Mouse (Mus musculus) retina, postnatal 7 days (tissue): ENCODE measurements around the gene Camkv.

Source experiments
- DNase-seq: peaks from one replicate; pipeline ENCODE4 v3.0.0-alpha.2; 2012; ENCODE audit warnings: low read depth, low spot score

Gene Camkv

DNA sequence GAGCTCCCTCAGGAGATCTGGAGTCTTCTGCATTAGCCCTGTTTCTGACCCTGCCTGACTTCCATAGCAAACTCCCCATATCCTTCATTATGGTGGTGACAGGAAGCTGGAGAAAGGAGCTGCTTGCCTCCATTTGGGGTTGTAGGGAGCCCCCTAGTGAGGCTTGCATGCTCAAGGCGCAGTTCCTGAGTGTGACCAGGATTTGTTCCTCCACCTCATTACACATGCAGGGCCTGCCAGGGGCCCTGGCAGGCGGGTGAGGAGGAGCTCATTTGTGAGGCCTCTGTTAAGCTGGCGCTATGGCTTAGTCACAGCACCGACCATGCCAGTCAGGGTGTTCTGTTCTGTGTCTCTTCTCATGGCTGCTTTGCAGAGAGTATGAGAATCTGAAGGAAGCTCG is 26.4 kb downstream of the Camkv start:
- no peak for DNase-seq

DNA sequence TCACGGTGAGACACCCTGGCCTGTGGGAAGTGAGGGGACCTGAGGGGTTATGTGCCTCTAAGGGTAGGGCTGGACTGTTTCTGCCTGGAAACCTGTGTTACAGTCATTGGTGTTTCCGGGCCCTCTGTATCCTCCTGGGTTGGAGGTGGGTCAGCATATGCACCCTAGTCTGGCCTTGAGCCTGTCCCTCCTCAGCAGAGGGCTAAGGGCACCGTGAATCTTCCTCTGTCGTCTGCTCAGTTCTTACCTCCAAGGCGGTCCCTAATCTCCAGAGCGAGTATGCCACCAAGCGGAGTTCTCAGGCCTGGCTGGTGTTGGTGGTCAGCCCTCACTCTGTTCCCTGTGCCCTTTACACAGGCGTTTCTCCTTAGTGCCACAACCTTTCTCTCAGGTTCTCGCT is 27.4 kb downstream of the Camkv start:
- no peak for DNase-seq

DNA sequence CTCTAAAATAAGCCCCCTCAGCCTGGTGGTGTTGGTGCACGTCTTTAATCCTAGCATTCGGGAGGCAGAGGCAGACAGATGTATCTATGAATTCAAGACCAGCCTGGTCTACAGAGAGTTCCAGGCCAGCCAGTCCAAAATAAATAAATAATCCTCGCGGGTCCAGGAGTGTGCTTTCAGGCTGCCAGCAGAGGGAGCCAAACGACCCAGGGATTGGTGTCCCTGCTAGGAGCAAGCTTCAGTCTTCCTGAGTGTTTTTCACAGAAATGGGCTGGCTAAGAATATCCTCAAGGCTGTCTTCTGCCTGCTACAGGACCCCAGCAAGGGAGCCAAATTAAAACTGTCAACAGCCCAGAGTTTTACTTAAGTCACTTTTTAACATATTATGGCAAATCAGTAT is 28.2 kb downstream of the Camkv start:
- DNase-seq, result peak; percentile 75

DNA sequence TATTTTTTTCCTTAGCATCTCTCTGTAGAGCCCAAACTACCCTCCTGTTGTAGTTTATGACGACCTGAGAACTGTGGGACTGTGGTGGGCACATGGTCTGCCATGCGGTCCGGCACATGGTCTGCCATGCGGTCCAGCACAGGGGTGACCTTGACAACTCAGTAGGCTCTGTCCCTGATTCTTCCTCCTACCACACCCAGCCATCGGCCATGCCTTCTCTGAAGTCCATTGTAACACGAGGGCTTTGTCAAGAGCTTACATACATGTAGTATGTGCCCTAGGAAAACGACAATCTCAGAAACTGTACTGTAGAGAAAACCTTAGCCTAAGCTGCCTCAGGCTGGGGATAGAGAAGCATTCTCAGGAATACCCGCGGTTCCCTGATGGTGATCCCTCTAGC is 29.2 kb downstream of the Camkv start:
- DNase-seq, result no peak

DNA sequence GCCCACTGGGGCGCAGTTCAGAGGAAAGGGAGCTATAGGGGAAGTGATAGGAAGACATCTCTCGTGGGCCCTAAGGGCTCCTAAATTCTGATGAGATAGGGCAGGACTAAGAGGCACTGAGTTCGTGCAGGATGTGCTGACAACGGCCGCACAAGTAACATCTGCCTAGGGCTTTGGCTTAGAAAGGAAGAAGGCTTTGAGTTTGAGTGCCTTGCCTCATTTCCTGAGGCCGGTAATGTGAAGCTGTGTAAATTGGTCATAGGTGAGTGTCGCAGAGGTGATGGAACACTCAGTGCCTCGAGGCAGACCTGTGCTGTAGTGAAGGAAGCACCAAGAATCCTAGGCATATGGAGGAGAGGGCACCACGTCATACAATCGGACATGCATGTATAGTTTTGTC is 31.2 kb downstream of the Camkv start:
- no peak for DNase-seq

DNA sequence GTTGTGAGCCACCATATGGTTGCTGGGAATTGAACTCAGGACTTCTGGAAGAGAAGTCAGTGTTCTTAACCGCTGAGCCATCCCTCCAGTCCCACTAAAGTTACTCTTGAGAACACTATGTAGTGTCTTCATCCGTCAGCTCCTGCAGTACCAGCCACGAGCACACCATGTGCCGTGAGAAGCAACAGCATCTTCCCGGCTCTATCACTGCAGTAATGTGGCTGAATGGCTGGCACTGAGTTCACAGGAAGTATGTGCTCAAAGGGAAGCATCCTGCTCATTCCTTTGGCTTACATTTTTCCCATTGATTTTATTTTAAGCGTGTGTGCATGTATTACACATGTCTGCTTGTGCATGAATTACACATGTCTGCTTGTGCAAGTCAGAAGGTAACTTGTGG is 32.0 kb downstream of the Camkv start:
- no peak for DNase-seq

DNA sequence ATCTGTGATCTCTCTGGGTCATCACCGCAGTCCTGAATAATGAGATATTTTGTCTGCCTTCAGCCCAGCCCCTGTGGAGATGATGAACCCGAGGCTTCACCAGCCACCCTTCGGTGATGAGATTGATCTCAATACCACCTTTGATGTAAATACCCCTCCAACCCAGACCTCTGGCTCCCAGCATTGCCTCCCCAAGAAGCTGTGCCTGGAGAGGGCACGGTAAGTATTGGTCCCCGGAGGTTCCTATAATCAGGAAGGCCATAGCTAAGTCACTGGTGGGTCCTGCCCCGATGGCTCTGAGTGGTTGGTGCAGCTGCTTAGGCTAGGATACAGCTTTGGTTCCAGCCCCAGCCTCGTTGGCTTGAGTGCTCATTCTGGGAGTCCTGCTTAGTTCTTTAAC is 33.1 kb downstream of the Camkv start:
- DNase-seq, result no peak

DNA sequence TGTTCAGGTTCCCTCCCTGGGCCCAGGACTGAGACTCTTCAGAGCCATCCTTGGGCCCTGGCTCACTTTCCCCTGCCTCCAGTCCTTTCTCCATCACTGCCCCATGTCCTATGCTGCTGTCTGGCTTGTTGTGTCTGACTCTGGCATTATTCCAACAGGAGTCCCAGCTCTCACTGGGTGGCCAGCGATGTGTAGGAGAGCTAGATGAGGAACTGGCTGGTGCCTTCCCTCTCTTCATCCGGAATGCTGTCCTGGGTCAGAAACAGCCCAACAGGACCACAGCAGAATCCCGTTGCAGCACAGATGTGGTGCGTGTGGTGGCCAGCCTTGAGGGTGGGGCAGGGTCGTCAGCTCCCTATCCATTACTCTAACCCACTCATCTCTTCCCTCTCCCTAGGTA is 34.8 kb downstream of the Camkv start:
- no peak for DNase-seq

DNA sequence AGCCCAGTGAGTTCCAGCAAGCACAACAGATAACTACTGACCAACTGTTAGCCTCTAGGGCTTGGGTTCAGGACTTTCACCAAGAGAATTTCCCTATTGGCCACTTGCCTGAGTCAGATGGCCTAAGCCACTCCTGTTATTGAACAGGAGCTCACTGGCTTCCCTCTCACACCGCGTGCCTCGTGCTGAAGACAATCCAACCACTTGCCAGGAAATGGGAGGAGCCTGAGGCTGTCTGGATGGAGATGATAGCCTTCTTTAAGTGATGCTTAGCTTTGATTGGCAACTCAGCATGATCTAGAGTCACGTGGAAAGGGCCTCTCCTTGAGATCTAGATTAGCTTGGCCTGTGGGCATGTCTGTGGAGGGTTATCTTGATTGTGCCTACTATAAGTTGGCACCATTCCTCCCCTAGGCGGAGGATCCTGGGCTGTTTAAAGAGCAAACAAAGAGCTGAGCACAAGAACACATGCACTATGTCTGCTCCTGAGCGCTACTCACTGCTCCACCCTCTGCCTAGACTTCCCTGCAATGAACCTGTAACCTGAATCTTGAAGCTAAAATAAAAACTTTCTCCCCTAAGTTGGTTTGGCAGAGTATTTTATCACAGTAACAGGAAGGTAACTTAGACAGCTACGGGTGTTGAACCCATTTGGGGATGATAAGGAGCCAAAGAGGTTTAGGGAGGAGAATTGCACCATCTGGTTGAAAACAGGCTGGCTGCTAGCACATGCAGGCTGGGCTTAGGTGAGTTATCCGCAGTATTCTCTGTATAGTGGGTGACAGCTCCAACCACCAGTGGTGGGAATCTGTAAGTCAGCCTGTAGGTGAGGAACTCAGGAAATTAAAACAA is 36.4 kb downstream of the Camkv start:
- DNase-seq, result no peak

DNA sequence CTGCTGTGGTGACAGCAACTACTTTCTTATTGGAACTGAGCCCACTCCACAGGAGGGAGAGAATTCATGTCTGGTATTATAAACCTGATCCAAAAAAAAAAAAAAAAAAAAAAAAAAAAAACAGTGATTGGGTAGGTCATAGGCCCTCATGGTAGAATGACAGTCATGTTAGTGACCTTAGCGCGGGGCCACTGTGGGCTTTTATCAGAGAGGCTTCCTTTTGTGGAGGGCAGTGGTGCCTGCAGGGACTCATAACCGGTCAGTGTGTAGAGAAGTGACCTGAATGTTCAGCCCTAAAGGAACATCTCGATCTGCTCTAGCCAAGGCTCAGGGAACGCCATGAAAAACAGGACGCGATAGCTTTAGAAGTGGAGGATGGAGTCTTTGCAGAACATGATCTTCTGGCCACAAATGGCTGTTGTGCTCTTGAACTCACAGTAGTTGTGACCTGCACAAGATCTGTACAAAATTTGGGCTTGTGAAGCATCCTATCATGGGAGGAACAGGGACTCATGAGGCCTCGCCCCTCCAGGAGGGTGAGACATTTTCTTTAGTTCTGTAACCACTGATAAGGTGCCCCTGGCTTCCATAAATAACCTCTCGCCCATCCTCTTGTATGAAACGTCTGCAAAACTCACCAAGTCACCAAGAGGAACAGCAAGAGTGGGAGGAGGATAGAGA is 39.2 kb downstream of the Camkv start:
- DNase-seq, result no peak

DNA sequence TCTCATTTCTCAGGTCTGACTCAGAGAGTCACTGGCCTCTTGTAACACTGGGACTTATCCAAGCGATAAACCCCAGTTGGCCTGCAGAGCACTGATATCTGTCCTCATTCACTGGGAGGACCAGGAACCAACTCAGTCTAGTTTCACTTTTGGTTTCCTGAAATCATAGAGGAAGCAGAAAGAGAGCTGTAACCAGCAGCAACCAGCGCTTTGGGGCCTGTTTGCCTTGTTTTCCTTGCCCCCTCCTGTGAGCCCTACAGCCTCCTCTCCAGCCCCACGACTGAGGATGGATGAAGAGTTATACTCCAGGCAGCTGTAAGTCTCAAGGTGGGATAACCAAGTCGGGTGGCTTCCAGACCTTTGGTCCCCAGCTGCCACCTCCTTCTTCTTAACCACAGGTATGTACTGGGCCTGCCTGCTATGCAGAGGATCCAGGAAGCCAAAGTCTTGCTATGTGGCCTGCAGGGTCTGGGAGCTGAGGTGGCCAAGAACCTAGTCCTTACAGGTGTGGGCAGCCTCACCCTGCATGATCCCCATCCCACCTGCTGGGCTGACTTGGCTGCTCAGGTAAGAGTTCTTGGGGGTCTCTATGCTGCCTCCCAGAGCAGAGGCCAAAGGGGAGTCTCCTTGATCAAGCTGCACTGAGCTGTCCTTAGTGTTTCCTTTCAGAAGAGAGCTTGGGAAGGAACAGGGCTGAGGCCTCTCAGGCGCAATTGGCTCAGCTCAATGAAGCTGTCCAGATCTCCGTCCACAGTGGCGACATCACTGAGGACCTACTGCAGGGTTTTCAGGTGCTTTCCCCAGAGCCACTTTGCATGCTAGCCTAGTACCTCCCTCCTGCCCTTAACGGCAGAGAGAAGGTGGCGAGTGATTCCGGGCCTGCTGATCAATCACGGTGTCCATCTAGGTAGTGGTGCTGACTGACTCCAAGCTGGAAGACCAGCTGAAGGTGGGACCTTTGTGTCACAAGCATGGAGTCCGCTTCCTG is 40.2 kb downstream of the Camkv start, which contains the start of gene Uba7:
TSS of gene Uba7 (plus strand) at position 107 of the 988 bp plus-strand sequence.
- no peak for DNase-seq

DNA sequence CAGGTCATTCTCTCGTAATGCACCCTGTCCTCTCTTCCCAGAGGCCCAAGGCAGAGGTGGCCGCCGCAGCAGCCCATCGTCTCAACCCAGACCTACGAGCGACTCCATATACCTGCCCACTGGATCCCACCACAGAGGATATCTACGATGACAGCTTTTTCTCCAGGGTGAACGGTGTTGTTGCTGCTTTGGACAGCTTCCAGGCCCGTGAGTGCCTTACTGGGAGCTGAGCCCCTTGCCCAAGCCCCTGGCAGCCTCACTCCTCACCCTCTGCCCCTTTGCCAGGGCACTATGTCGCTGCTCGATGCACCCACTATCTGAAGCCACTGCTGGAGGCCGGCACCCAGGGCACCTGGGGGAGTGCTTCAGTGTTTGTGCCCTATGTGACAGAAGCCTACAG is 43.3 kb downstream of the Camkv start:
- DNase-seq, result no peak

DNA sequence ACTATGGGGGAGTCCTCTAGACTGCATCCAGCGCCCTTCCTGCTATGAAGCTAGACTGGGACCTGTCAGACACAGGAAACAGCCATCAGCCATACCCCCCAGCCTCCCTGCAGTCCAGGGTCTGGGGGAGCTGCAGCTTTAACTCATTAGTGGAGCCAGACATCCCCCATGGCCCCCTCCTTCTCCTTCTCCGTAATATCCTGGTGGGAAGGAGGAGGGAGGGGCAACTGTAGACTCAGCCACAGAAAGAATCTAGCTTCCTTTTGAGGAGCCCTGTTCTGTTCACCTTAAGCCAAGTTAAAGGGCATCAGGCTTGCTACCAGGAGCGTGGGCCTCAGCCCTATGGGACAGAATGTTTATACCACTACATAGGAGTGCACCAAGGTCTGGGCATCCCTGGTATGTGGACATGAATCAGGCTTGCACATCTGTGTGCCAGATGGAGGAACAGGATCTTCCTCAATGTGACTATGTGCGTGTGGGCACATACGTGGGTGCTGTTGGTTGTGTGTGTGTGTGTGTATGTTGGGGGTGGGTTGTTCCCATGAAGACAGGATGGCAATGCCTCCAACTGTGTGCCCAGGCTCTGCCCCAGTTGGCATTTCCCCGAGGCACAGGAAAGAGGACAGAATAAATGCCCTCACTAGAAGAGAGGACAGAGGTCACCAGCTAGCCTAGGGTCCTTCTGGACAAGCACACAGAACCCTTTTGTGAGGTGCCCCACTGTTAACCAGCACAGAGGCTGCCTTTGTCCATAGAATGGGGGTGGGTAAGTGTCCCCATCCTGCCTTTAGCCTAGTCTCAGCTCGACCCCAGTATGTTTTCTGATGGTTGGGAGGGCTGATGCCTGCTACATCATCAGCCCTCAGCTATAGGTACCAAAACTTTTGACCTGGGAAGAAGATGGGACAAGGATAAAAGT is 46.5 kb downstream of the Camkv start:
- no peak for DNase-seq

DNA sequence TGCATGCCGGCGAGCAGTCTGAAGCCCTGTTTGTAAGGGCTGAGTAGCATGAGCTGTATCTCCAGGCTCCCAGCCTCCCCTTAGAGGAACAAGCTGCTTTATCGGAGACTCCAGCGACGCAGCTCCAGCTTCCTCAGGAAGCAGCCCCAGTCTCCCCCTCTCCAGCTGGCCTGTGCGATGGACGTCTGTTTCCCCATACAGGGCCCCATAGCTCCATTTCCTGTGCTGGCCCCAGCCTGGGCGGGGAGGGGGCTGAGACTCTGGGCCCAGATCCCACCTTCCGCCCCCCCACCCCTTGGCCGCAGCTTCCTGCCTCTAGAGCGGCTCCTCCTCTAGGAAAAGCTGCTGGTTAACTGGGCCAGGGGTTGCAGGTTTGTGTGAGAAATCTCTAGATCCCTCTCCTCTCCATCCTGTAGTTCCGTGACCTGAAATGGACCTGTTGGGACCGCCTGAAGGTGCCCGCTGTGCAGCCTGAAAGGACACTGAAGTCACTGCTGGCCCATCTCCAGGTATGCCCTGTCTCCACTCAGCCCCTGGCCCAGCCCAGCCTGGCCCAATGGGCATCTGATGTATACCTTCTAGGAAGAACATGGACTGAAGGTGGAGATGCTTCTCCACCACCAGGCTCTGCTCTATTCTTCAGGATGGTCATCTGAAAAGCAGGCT is 47.3 kb downstream of the Camkv start, which contains the start of gene Gm20661:
TSS of gene Gm20661 (plus strand) at position 378 of the 666 bp plus-strand sequence.
- DNase-seq, result no peak

DNA sequence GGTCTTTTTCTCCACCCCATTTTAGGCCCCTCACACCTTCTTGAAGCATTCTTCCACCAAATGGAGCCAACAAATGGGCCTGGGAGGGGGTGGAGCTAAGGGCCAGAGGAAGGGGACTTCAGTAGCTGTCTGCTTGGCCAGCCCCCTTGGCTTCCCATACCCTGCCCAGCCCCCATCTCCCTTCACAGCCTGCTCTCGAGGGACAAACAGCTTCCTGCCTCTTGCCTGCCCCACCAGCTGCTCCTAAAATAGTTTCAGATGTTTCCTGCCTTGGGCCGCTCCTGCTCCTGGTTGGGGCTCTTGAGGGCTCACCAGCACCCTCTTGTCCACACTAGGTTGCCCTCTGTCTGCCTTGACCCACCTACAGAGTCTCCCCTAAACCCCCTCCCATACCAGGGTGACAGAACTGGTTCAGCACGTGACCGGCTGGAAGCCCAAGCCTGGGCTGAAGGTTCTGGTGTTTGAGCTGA is 48.0 kb downstream of the Camkv start:
- no peak for DNase-seq

DNA sequence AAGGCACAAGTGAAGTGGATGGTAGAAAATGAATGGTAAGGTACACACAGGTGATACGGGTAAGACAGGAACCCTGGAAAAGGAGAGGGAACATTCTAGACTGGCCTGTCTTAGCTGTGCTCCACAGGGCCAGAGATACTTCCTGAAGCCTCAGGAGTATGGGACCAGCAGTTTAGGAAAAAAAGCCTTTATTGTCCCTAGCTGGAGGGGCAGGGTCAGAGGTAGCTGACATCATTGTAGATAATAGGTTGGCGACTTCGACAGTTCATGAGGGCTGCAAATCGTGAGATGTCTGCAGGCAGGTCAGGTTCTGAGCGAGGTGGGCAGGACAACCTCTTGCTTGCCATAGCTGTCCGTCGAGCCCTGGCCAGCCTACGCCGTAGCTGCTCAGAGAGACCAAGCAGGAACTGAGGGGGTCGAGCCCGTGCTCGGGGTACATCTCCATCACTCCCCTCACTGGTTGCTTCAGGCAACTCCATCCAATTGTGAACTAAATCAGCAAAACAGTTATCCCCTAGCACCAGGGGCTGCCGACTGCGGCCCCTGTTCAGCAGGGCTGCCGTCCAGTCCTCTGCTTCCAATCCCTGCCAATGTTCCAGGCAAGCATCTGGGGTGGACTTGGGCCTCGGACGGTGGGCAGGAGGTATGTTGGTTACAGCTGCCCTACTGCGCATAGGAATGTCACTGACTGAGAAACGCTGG is 48.7 kb downstream of the Camkv start:
- no peak for DNase-seq

DNA sequence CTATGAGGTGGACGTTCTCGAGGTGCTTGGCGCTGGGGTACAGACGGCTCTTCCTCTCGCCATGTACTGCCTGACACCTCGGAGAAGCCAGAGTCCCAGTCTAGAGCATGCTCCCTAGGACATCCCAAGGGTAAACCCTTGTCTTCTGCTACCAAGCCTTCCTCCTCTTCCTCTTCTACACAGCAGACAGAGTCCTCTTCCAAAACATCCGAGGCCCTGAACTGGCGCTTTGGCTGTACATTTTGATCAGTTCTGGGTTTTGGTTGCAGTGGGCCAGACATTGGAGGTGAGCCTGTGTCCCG is 49.2 kb downstream of the Camkv start:
- DNase-seq, result no peak

DNA sequence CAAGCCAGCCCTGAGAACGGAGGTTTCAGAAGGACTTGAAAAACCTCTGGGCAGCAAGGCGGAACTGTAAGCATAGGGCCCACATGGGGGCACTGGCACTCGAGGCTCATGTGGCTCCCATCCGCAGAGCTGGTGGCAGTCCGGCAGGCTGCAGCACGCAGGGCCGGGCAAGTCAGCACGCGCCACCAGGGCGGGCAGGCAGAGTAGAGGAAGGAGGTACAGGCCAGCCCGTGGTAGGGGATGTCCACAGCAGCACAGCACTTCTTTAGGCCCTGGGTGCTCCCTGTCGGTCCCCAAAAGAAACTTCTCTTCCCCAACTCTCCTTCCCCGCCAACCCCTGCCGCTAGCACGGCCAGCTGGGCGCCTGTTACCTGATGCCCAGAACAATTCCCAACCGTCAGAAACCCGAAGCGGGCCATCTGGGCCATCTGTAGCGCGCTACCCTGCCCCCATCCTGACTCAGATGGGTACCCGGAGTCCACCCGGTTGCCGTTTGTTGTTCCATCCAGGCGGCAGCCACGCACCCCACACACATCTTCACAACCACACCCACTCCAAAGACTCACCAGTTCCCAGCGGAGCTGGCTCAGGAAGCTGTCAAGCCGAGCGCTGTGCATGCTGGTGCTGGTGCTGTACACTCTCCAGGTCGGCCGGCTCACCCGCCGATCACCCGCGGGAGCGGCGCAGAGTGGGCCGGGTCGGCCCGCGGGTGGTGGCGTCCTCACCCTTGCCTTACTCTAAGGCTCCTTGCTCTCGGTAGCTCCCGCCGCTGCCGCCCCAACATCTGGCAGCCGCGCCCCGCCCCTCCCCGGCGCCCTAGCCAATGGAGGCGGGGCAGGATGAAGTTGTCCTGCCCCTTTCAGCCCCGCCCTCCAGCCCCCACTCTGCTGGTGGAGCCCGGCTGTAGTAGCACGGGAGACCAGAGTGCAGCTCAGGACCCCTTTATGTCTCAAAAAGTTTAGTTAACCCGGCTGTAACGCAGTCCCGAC is 50.0 kb downstream of the Camkv start, which contains the start of gene Inka1:
TSS of gene Inka1 (minus strand) at position 749 of the 989 bp plus-strand sequence.
- no peak for DNase-seq
